Mouse (Mus musculus): ENCODE data around the gene Tnp2.

Gene Tnp2

DNA sequence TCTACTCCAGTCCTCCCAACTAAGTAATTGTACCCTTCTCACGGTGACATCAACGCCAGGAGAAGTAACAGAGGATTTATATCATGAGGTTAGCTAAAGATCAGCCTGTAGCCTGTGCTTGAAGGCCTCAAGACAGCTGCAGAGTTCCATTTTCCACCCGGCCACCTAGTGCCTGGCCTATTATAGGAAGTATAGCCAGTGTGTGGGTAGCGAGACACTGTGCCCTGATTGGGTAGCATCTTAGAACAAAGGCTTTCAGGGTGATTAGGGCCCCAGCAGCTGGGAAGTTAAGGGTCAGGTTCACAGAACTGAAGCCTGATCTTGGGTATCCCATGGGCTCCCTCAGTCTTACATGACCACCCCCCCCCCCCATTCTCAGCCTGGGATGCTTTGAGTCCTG, 406 bp upstream of the Tnp2 start:
- no peak for DNase-seq (ENCODE audit: low spot score)

DNA sequence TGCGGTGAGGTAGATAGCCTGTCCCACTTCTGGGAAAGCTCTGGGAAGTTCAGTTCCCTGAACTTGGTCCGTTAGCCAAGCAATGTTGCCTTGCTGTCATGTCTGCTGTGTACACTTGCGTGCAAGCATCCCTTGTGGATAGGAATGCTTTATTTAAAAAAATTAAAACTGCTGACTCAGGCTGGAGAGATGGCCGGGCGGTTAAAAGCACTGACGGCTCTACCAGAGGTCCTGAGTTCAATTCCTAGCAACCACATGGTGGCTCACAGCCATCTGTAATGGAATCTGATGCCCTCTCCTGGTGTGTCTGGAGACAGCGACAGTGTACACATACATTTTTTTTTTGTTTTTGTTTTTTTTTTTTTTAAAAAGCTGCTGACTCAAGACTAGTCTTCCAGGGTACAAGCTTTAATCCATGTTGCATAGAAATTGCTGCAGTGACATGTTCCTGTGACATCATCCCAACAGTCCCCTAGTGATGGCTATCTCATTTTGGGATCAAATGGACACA, 857 bp downstream of the Tnp2 start:
- DNase-seq (ENCODE audit: low spot score): no peak

DNA sequence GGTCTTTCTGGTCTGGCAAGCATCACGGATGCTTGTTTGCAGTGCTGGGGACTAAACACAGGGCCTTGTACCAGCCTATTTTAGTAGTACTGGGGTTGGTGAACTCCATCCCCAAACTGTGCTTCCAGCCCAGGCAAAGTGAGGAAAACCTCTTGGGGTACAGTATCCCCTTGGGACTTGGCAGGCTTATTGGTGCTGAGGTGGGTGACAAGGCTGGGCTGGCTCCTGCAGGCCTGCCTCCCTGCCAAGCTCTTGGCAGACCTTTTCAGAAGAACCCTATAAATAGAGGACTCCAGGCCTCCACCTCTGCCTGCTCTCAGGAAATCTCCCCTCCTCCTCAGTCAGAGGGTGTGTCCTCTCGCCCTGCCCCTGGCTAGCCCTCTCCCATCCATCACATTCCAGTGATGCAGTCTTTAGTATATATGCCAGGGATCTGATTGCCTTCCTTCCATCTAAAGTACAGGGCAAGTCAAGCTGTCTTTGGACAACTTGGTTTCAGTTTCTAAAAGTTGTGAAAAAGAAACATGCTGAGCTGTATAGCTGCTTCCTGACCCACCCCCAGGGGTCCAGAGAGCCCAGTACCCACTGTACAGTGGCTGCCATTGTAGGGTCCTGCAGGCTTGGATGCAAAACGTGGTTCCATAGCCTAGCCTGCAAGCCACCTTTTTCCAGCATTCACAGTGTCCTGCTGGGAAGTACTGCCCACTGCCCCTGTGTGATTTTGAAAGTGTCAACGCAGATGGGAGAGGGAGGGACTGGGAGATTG, 1.5 kb downstream of the Tnp2 start:
- no peak for DNase-seq (ENCODE audit: low spot score)

DNA sequence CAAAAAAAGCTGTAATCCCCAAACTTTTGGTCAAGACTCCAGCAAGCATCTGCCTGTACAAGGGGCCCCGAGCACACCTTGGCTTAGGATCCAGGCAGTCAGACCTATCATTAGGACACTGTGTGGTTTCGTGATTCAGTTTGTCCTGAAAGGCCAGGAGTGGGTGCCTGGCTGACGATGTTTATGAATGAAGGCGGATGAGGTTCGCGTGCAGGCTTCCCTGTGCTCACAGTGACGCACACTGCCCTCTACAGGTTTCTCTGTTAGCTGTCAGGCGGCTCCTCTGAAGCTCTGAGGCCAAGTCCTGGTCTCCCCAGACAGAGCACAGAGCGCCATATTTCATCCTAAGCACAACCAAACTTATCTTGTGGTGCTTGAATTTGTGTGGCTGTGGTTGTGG, 2.2 kb downstream of the Tnp2 start:
- DNase-seq (ENCODE audit: low spot score): peak; percentile 86

DNA sequence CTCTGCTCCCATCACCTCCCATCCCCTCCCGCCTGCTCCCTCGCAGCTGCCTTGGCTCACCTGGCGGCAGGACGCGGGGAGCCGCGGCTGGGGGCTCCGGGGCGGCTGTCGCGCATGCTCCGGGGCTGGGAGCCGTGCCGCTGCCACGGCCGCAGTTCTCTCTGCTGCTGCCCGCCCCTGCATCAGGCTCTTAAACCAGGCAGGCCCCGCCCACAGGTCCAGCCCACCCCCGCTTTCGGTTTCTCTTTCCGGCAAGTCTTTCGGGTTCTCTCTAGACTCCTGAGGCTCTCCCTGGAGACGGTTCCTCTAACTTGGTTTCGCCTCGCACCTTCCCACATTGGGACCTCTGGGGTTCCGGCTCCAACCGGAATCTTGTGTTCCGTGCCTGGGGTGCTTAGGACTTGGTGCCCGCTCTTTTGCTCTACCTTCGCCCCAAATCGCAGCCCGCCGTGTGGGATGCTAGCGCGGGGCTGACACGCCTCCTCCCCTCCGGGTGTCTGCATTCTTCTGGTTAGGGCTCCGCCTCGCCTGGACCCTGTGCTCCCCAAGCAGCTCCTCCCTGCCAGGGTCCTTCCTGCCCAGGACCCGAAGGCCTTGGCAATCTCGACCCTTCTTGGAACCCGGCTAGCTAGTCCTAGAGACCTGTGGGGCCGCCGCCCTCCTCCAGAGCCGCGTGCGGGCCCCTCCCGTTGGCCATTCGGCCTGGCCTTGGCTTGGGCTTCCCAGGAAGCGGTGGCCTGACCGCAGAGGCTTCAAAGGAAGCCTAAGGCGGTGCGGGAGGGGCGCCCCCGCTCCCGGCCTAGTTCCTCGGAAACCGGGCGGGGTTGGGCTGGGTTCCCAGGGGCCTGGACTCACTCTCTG, 2.9 kb downstream of the Tnp2 start, which contains the start of gene Socs1:
Gene Socs1, minus strand, starts transcription at position 166 of the 861 bp plus-strand sequence.
- DNase-seq (ENCODE audit: low spot score): peak; percentile 91

DNA sequence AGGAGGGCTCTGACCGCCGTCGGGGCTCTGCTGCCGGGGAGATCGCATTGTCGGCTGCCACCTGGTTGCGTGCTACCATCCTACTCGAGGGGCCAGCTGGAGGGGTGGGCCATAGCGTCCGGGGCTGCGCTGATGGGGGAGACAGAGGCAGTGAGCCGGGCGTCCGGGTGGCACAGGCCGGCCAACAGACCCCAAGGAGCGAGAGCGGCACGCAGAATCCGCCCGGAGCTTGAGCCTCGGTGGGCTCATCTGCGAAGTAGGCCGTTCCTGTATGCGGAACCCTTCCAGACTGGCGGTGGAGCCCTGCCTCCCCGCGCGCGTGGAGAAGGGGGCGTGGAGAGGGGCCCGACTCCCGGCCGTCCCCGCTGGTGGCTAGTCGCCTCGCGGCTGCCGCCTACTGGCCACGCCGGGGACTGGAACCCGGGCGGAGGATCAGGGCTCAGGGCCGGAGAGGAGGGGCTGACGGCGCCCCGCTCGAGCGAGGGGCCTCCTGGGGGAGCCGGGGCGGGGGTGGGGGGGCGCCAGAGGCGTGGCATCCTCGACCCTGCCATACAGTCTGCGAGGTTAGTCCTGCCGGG, 3.6 kb downstream of the Tnp2 start:
- DNase-seq (ENCODE audit: low spot score): peak; percentile 94

DNA sequence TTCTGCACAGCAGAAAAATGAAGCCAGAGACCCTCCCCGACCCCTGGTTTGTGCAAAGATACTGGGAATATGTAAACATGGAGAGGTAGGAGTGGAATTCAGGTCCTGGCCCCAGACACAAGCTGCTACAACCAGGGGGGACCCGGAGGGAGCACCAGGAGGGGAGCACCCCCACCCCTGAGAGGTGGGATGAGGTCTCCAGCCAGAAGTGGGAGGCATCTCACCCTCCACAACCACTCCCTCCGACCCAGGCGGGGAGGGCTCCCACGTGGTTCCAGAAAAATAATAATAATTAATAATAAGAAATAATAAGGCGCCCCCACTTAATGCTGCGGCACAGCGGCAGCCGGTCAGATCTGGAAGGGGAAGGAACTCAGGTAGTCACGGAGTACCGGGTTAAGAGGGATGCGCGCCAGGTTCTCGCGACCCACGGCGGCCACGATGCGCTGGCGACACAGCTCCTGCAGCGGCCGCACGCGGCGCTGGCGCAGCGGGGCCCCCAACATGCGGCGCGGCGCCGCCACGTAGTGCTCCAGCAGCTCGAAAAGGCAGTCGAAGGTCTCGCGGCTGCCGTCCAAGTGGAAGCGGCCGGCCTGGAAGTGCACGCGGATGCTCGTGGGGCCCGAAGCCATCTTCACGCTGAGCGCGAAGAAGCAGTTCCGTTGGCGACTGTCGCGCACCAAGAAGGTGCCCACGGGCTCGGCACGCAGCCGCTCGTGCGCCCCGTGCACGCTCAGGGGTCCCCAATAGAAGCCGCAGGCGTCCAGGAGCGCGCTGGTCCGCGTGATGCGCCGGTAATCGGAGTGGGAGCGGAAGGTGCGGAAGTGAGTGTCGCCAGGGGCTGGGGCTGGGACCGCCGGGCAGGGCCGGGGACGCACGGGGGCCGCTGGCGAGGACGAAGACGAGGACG, 4.3 kb downstream of the Tnp2 start:
- peak; percentile 40 for DNase-seq (ENCODE audit: low spot score)

DNA sequence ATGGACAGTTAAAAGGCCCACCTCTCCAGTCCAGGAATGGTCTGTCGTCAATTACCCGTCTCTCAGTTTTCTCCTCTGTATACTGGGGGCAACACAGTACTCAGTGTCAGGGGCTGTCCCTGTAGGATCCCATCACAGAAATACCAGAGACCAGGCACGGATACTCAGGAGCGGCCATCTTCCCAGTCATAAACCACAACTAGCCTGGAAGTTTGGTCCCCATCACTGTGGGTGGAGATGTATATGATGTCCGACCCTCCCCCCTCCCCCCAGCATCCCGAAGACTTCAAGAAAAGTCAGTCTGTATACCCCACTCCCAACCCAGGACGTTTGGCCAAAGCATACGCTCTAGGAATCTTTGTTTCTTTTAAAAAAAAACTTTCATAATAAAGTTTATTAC, 5.0 kb downstream of the Tnp2 start:
- DNase-seq (ENCODE audit: low spot score): no peak

DNA sequence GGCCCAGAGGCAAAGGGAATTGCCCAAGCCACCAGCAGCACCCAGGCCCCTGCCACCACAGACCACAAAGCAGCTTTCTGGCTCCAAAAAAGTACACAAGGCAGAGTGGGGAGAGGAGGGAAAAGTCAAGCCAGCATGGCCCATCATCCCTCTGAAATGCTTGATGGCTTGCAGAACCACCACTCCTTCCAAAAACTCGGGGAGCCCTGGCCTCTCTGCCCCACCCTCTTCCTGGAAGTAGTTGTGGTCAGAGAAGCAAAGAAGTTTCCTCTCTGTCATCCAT, 5.4 kb downstream of the Tnp2 start:
- no peak for DNase-seq (ENCODE audit: low spot score)

DNA sequence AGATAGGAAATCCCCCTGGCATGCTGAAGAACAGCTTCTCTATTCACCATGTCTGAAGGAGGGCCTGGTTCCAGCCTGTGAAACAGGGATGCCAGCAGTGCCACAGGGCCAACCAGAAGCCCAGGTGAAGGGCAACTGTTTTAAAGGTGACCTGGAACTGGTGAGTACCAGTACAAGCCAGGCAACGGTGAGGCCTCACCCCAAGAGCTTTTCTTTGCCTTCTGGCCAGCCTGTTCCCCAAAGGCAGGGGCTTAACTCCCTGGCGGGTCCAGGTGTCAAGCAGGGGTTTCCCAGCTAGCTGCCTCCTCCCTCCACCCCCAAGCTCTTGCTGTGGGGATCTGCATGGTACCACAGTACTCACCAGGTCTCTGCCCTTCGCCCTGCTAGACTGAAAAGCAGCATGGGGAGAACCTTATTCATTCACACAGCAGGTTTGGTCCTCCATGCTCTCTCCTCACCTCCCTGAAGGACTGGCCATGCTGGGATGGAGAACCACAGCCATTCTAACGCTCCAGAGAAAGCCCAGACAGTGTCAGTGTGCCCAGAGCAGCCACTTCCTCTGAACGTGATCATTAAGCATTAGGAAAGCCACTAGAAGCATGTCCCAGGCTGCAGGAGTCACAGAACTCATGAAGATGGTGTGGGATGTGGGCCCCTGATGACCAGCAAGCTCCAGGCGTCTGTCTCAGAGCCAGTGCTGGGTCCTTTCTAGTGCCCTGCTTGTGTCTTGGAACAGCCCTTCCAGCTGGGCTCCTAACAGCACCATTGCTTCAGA, 5.9 kb downstream of the Tnp2 start:
- no peak for DNase-seq (ENCODE audit: low spot score)

DNA sequence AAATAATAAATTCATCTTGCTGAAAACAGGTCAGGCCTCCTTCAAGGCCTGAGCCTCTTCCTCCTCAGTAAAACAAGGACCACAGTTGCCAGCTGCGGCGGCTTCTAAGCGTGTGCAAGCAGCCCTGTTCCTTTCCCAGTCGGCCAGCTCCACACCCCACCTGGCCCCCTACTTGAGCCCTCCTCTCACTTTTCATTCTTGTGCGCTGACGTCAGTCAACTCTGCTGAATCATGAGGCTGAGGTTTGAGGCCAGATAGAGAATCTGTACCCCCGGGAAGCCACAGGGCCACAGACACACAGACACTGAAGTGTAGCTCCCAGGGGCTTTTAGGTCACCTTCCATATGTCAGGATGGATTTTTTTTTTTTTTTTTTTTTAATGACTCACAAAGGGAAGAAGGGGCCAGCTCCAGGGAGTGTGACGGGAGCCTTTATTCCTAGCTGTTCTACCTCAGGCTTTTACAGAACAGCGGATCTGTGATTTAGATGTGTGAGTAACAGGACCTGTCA, 6.5 kb downstream of the Tnp2 start:
- DNase-seq (ENCODE audit: low spot score): no peak

DNA sequence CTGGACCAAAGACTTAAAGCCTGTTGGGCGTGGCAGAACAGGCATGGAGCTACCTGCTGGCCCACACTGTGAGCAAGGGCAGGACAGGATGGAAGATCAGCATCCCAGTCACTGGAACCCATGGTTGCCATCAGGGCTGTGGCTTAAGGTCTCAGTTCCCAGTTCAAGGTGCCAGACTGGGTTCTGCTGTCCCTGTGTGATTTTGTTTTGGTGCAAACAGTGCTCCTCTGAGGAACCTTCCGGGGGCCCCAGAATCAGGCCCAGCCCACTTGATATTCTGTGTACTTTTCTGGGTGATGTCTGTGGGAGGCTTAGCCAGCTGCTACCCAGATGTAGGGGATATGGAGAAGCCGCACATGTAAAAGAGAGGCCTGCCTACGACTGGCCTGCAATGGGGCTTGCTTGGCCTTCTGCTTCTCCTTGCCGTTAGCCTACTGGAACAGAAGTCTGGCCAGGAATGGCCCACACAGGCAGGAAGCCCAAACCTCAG, 7.8 kb downstream of the Tnp2 start:
- DNase-seq (ENCODE audit: low spot score): no peak

DNA sequence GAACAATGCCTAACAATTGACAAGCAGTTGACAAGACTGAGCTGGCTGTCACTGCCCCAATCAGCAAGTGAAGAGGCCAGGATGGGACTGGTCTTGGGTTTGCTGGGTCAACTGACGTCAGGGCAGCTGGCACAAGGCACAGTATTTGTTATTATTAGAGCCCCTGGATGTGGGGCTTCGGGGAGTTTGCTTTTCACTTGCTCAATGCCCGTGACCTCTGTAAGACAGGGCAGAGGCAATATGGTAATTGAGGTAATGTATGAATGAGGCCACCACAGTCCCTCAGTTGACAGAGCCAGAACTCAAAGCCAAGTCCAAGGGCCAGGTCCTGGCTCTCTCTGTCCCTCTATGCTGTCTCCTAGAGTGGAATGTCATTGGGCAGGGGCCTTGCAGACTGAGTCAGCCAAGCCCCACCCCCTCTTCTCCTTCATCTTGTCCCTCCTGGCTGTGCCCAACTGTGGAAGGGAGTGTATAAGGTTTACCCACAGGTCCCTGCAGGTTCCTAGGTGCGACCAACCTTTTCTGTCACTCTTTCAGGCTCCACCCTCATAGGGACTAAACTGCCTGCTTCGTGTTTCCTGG, 10.8 kb downstream of the Tnp2 start:
- DNase-seq (ENCODE audit: low spot score): no peak

DNA sequence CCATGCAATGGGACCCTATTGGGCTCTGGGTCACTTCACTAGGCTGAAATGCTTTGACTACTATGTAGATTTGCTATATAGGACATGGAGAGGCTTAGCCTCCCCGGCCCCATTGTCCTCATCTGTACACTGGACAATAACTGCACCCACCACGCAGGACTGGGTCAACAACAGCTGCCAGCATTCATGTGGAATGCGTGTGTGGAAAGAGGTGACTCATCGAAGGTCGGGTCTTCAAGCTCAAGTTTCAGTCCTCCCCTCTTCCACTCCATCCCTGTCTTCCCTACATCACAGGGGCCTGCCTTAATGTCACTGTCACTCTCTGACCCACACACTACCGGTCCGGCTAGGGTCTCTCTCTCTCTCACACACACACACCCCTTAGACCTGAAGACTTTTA, 12.1 kb downstream of the Tnp2 start:
- DNase-seq (ENCODE audit: low spot score): no peak

DNA sequence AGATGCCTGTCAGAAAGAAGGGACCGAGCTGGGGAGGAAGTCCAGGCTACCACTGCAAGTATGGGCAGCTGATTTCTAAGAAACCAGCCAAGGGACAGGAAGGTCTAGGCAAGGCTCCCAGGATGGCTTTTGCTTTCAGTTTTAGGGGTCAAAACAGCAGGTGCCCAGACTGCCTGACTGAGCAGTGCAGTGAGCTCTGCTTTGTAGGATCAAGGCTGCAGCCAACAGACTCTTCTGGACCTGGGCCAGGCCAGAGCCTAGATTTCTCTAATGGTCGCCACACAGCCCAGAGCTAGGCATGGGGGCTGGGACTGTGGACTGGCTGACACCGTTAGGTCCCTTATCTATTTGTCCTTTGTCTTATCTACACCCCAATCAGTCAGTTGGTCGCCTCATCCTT, 13.7 kb downstream of the Tnp2 start:
- DNase-seq (ENCODE audit: low spot score): no peak

DNA sequence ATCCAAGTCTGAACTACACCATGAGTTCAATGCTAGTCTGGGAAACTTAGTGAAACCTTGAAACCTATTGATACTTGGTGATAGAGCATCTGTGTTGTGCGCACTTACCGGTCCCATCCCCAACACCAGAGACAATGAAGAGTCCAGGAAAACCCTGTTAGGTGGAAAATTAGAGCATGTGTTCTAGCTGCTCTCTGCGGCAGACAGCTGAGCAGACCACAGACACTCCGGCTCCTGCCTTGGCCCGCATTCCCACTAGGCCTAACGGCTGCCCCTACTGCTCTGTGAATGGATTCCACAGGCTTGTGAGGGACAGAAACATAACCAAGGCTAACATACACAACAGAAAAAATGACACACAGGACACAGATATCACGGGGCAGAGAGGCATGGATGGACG, 14.9 kb downstream of the Tnp2 start:
- no peak for DNase-seq (ENCODE audit: low spot score)

DNA sequence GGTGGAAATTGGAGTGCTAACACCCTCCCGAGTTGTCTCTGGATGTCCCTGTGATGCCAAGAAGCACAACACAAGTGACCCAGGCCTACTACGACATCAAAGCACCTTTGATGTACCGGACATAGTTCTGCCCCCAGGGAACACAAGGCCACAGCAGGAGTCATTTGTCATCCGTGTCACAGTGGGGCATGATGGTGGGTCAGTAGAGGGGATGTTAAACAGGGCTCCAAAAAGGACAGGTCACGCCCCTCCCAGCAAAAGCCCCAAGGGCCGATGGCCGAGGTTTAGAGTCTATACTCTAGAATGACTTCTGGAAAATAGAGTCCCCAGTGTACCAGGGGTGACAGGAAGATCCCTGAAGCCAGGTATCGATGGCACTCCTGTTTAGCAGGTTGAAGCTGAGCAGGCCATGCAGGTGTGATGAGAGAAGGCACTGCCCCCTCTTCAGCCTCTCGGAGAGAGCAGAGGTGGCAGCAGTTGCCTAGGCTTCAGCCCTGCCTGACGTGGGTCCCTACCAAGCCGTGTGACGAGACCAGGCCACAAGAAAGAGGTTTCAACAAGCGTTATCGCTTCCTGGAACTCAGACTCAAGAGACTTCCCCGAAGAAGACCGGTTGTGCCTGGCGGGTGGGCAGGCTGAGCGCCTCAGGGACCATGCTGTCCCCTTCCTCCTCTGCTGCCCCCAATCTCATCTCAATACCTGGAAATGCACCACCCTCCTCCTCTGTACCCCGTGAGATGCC, 16.5 kb downstream of the Tnp2 start:
- no peak for DNase-seq (ENCODE audit: low spot score)

DNA sequence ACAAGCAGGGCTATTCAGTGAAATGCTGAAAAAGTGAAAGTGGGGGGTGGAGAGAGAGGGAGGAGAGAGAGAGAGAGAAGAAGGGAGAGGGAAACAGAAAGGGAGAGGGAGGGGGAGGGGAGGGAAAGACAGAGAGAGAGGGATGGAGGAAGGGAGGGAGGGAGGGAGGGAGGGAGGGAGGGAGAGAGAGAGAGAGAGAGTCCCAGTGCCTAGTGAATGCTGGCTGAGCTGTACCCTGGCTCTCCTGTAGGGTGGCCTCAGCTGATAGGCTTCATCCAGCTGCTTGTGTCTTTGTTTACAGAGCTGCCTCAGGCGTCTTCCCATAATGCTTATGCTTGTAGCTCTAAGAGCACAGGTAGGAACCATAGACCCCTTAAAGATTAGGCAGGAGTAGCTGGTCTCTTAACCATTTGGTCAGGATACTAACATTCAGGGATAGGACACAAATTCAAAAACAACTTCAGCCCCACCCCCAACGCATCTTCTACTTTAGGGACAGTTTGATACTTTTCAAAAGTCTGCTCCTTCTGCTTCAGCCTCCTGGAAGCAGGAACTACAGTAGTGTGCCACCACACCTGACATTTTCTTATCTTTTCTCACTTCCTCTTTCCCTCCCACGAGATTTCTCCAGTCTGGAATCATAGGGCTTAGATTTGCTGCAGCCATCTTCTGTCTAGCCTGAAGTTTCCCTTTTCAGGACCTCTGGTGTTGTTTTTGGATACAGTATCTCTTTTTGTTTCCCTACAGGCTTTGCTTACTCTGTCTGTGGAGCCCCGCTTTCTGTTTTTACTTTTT, 17.7 kb downstream of the Tnp2 start:
- no peak for DNase-seq (ENCODE audit: low spot score)

DNA sequence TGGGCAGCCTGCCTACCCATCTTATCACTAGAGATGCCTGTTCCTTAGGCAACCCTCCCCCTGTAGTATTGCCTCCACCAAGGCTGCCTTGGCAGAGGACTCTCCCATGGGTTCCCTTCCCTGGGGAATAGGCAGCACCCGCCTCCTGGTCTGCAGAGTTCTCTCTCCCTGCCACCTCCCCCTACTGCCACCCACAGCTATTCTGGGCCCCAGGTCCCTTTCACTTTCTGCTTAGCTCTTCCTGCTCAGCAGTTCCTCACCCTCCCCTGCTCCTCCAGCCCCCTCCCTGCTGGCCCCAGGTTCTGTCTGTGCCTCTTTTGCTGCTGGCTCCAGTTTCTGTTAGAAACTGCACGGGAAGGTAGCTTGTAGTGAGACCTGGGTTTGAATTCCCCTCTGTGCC, 18.8 kb downstream of the Tnp2 start:
- DNase-seq (ENCODE audit: low spot score): no peak

Data from urinary bladder, postnatal 14 days (tissue).